Mouse (Mus musculus) c-Kit-positive CD71-positive TER-119-positive erythroid progenitor cells, embryonic 14.5 days (primary cell): ENCODE results near the gene Ror1.

Experiments
- DNase-seq: peaks from one replicate; pipeline ENCODE4 v3.0.0-alpha.2; 2013; ENCODE audit warnings: low spot score

The Ror1 gene

GRCm38 (mm10) chr4:100095685-100096595, at the start of gene Ror1:
Gene Ror1 (plus strand): TSS chr4:100095791.
- DNase-seq: peak; percentile 8

GRCm38 (mm10) chr4:100047066-100047465, 48.5 kb upstream of the Ror1 start:
- DNase-seq: no peak

- DNase-seq: no peak
These were observed 47.1 kb upstream of the Ror1 start for GRCm38 (mm10) chr4:100048351-100048950.

DNA sequence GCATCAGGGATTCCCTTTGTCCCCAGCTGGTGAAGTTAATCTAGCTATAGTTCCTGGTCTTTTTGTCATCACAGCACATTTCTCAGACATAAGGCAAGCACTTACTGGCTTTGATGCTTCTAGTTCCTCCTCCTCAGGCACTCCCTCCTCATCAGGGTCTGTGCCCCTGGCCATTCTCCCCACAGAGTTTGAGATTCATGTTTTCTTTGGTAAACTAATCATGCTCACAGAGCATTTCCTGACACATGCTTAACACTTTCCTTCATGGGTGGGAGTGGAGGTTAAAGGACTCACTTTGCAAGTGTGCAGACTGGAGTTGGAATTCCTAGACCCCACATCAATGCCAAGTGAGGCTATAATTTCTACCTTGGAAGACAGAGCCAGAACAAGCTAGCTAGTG, 43.8 kb upstream of the Ror1 start:
- no peak for DNase-seq

- no peak for DNase-seq
These were observed 43.3 kb upstream of the Ror1 start for GRCm38 (mm10) chr4:100052258-100052657.

DNA sequence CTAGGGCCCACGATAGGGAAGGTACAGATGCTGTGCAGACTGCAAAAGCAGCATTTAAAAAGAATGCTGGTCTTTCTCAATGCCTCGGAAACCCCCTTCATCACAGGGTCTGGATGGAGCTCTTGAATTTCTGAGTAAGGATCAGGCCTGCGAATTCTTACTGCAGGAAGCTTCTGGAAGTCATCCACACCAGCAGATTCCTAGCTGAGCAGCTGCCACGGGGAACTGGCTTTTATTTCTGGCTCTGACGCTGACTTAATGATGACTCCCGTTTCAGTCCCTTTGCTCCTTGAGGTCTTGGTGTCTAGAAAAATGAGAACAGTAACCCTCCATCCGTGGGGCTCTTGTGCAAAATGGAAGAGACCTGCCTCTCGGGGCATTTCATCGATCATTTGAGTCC, 39.5 kb upstream of the Ror1 start:
- no peak for DNase-seq

- no peak for DNase-seq
These were observed 39.1 kb upstream of the Ror1 start for GRCm38 (mm10) chr4:100056446-100056845.

- no peak for DNase-seq
These were observed 38.2 kb upstream of the Ror1 start for GRCm38 (mm10) chr4:100057381-100057780.

DNA sequence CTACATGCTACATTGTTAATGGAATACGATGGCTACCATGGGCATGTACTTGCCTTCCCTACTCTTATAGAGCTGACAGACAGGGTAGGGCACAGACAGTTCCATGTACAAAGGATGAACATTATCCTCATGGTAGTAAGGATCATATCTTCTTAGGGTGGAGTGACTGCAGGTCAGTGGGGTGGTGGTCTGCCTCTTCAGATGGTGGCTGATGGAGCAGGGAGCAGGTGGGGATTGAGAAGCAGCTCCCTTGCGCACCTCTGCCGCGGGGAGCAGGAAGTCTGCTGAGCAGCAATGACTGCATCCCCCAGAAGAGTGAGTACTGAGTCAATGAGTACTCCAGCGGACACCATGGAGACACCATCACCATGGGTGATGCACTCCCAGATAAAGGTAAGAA, 37.0 kb upstream of the Ror1 start:
- no peak for DNase-seq

DNA sequence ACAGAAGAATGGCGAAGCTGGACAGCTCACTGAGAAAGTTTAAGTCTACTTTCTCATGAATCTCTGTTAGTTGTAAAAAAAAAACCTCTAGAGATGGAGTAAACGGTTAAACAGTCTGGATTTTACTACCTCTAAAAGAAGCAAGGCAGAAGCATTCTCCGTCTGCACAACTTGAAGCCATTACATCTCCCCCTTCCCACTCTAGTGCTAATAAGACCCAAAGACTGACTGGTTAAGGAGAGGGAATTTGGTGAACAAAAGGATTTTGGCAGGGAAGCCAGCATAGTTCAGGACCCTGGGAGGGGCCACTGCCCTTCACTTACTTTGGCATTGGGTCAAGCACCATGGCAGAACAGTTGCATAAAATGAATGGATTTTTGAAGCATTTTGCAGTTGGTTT, 35.8 kb upstream of the Ror1 start:
- DNase-seq: no peak

DNA sequence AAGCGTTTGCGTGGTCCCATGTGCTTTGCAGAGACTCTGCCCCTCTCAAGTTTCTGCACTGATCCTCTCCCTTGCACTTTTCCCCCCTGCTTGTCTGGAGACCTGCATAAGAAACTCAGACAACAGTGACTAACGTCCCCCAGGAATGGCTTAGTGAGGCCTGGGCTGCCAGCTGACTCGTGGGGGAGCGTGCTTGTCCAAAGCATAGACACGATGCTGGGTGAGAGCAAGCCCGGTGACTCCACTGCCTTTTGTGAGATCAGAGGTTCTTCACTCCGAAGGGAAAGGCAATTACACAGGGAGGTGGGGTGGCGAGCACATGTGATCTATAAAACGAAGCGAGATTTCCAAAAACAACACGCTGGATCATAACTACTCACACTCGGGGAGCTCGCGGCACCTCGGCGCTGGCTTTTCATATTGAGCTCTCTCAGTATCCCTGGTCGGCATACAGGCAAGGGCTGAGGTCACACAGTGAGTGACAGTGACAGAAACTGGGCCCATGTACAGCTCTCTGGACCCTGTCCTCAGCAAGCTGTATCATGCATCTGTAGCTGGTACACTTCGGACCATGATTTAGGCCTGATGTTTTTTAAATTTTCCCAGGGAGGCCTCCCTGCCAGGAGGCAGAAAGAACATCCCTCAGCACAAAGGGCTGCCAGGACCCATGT, 34.1 kb upstream of the Ror1 start:
- no peak for DNase-seq

GRCm38 (mm10) chr4:100065686-100066085, 29.9 kb upstream of the Ror1 start:
- no peak for DNase-seq

DNA sequence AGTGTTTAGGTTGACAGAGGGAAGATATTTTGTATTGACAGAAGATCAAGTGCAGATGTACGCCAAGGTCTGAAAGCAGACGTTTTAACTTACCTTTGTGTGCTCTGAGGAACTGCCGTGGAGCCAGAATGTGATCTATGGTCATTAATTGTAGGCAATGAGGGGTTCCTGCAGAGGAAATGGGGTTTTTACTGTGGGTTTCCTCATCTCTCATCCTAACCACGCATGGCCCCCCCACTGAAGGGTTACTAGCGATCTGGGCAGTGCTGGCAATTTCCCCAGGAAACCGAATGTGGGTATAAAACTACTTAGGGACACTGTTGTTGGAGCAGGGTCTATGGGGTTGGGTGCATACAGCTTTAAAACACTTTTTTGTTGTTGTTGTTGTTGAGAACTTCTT, 25.5 kb upstream of the Ror1 start:
- no peak for DNase-seq

DNA sequence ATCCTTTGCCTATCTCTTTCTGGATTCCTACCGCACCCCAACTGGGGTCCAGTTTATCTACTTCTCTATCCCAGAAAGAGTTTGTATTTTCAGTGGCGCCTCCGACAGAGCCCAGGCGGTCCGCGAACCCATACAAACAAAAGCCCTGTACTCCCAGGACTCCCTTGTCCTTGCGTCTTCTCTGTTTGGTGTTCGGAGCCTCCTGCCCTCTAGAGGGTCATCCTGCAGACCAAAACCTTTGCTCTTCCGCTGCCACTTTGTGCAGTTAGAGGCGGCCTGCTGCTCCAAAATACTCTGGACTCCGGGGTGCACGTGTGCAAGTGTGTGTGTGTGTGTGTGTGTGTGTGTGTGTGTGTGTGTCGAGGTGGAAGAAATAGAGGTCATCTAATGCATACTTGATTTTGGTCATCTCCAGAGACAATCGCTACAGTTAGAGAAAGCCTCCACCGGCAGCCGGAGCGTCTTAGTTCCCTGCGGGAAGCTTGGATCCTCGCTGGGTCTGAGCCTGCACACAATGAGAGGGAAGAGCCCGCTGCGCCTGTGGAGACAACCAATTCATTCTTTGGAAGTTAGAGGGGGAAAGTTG, 1.1 kb downstream of the Ror1 start:
- DNase-seq: no peak

DNA sequence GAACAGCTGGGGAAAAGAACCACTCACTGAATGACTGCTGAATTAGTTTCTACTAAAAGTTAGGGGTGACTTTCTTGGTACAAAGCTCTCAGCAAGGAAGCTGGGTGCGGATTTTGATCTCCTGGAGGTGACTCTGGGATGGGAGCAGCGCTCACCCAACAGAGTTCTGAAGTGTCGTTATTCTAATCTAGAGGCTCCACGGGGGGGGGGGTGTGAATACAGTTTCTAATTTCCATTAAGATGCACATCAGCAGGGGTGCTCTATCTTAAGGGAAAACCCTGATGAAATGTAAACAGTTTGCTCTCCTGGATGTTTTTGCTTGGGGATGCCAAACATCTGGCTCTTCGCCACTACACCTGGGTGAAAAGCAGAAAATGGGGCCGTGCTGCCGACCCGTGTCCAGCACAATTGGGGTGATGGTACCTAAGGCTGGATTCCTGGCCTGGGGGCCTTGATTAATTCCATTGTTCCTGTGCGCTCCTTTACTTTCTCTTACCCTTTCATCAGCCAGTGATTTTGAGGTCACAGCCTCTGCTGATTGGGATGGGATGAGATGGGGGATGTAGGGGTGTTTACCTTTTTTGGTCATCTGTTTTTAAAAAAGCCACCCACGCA, 1.9 kb downstream of the Ror1 start:
- no peak for DNase-seq

GRCm38 (mm10) chr4:100101066-100101820, 5.7 kb downstream of the Ror1 start:
- DNase-seq: no peak

GRCm38 (mm10) chr4:100101844-100102243, 6.3 kb downstream of the Ror1 start:
- no peak for DNase-seq

- no peak for DNase-seq
These were observed 8.7 kb downstream of the Ror1 start for GRCm38 (mm10) chr4:100104241-100104640.

DNA sequence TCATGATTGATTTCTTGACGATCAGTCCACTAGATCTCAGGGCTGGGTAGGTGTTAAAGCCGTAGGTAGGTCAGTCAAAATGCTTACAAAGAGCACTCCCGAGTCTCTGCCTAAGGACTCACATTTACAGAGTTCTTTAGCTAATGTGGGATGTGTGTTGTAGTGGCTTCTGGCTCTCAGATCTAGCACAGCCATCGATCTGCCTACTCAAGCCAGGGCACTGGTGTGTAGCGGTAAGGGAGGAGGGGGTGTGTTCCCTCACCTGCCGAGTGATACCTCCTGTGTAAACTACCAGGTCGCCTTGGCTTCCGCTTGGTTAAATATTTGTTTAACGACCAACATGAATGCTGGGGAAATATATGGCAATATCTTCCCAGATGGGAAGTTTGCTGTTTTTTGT, 12.0 kb downstream of the Ror1 start:
- DNase-seq: no peak

GRCm38 (mm10) chr4:100108551-100108950, 13.0 kb downstream of the Ror1 start:
- no peak for DNase-seq

GRCm38 (mm10) chr4:100114148-100114547, 18.6 kb downstream of the Ror1 start:
- DNase-seq: no peak
